Mouse (Mus musculus): ENCODE measurements at regions not wholly inside any gene's neighbourhood (a gene's known extent, or its start where the extent isn't known, plus 50 kb on each side); places are given as distances from the start of the nearest gene placed in this dataset.

- TF ChIP-seq CTCF (IDR thresholded peaks at IDR 0.05; ENCODE audit: control insufficient read depth, insufficient read depth, insufficient read length), result no peak
- no peak for TF ChIP-seq MAX (IDR thresholded peaks at IDR 0.05)
- TF ChIP-seq MYOG (IDR thresholded peaks at IDR 0.05; ENCODE audit: control insufficient read depth, extremely low read depth, insufficient read length), result no peak
Measured at GRCm38 (mm10) chr7:82921722-82922121, 54.6 kb downstream of the Mex3b start.

All from C2C12 (cell line).